Mouse (Mus musculus): Measurements from ENCODE around the gene Olfr1427. TPM values are rescaled to one million over a fixed set of nuclear protein-coding genes. Genes with fewer than 3 reads are reported as not detected.
"Not testable (repeated sequence)": the region's sequence is repeated elsewhere in the genome, so short reads cannot be mapped to it uniquely, and the experiment has no call there.

Gene Olfr1427
- polyA plus RNA-seq, 1 experiment: not detected

- H3ac ChIP-seq (ENCODE audit: control insufficient read depth, insufficient read length); H3K4me2 ChIP-seq (ENCODE audit: low read depth); H3K79me2 ChIP-seq (ENCODE audit: control insufficient read depth, insufficient read depth); H3K36me3 ChIP-seq (ENCODE audit: control insufficient read depth, insufficient read depth); H3K4me3 ChIP-seq; H3K27me3 ChIP-seq (ENCODE audit: control insufficient read depth, insufficient read depth, insufficient read length): not testable (repeated sequence)
These were observed 35.3 kb downstream of the Olfr1427 start for GRCm38 (mm10) chr19:12067806-12068205.

- not testable (repeated sequence) for H3K79me2 ChIP-seq (ENCODE audit: control insufficient read depth, insufficient read depth); H3K4me3 ChIP-seq; H3ac ChIP-seq (ENCODE audit: control insufficient read depth, insufficient read length); H3K27me3 ChIP-seq (ENCODE audit: control insufficient read depth, insufficient read depth, insufficient read length); H3K36me3 ChIP-seq (ENCODE audit: control insufficient read depth, insufficient read depth); H3K4me2 ChIP-seq (ENCODE audit: low read depth)
These were observed 40.6 kb downstream of the Olfr1427 start, which contains the start of gene Olfr1424 for GRCm38 (mm10) chr19:12062582-12062981. TSS of gene Olfr1424 (minus strand) at chr19:12062682.

Other genes with a start within 250 kb of the Olfr1427 start
- not detected for gene Olfr1418, start 242.3 kb downstream of the Olfr1427 start, polyA plus RNA-seq (2012; fragmentation: generic; extraction: Trizol)
- gene Olfr1419, start 228.2 kb downstream of the Olfr1427 start, polyA plus RNA-seq (2012; fragmentation: generic; extraction: Trizol): not detected
- not detected for gene Olfr1420, start 216.8 kb downstream of the Olfr1427 start, polyA plus RNA-seq (2012; fragmentation: generic; extraction: Trizol)
- gene Patl1, start 190.9 kb downstream of the Olfr1427 start, polyA plus RNA-seq (2012; fragmentation: generic; extraction: Trizol): 13.9 TPM
- gene Osbp, start 137.4 kb downstream of the Olfr1427 start, polyA plus RNA-seq (2012; fragmentation: generic; extraction: Trizol): 23.1 TPM
- not detected for gene Olfr1423, start 62.0 kb downstream of the Olfr1427 start, polyA plus RNA-seq (2012; fragmentation: generic; extraction: Trizol)
- gene Olfr1424, start 40.7 kb downstream of the Olfr1427 start, polyA plus RNA-seq (2012; fragmentation: generic; extraction: Trizol): not detected
- gene Olfr1425, start 25.6 kb downstream of the Olfr1427 start, polyA plus RNA-seq (2012; fragmentation: generic; extraction: Trizol): not detected
- not detected for gene Olfr1426, start 11.3 kb downstream of the Olfr1427 start, polyA plus RNA-seq (2012; fragmentation: generic; extraction: Trizol)
- gene Olfr1428, start 12.6 kb upstream of the Olfr1427 start, polyA plus RNA-seq (2012; fragmentation: generic; extraction: Trizol): not detected
- not detected for gene Olfr76, start 19.9 kb upstream of the Olfr1427 start, polyA plus RNA-seq (2012; fragmentation: generic; extraction: Trizol)
- gene Olfr1555-ps1, start 66.8 kb upstream of the Olfr1427 start, polyA plus RNA-seq (2012; fragmentation: generic; extraction: Trizol): not detected
- gene Olfr1431, start 97.3 kb upstream of the Olfr1427 start, polyA plus RNA-seq (2012; fragmentation: generic; extraction: Trizol): not detected
- gene Olfr1432, start 129.3 kb upstream of the Olfr1427 start, polyA plus RNA-seq (2012; fragmentation: generic; extraction: Trizol): not detected
- not detected for gene Olfr262, start 138.3 kb upstream of the Olfr1427 start, polyA plus RNA-seq (2012; fragmentation: generic; extraction: Trizol)
- gene Olfr235, start 157.7 kb upstream of the Olfr1427 start, polyA plus RNA-seq (2012; fragmentation: generic; extraction: Trizol): not detected
- gene Olfr1434, start 176.5 kb upstream of the Olfr1427 start, polyA plus RNA-seq (2012; fragmentation: generic; extraction: Trizol): not detected
- not detected for gene Olfr1436, start 195.8 kb upstream of the Olfr1427 start, polyA plus RNA-seq (2012; fragmentation: generic; extraction: Trizol)
- not detected for gene Olfr1437, start 221.8 kb upstream of the Olfr1427 start, polyA plus RNA-seq (2012; fragmentation: generic; extraction: Trizol)
- gene Olfr1438-ps1, start 232.6 kb upstream of the Olfr1427 start, polyA plus RNA-seq (2012; fragmentation: generic; extraction: Trizol): not detected

Measured in myocyte (in vitro differentiated cells).